In the genomic region with DNA sequence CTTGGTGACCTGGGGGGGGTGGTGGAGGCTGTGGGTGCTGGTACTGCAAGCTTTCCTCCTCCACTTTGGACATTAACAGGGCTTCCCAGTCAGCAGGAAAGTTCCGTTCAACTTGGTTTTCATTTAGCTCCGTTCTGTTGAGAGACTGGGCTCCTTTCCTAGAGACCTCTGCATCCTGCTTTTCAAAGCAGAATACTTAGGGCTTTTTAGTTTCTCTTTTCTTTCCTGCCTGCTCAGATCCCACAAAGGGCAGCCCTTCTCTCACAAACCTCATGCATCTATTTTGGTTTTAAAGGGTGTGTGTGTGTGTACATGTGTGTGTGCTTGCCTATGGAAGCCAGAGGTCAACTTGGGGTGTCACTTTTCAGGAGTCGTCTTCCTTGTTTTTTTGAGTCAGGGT, we compare ENCODE assay signal across 15 mouse cellular contexts. TPM values are rescaled to one million over a fixed set of nuclear protein-coding genes. Genes with fewer than 3 reads are reported as not detected.
DNase-seq lines count a peak whose midpoint lies in the region; ATAC-seq and TF ChIP-seq lines count a peak whose summit lies in the region.
"Had no signal": no experiment of that assay in that cellular context is flagged by ENCODE, and none has a peak within 500 bp of the region (broad histone marks: within the 10 kb centered on the region; RNA-seq: fewer than 3 reads in every experiment).

No protein-coding gene starts in this region.

- TF ChIP-seq RAD21 in CH12.LX (IDR thresholded peaks at IDR 0.05; ENCODE audit: low read depth, low read length), result no peak

- no peak for DNase-seq in heart, adult 11 months
- no peak for DNase-seq in kidney, postnatal 0 days (ENCODE audit: low spot score)
- DNase-seq in kidney, adult 9 months, result no peak
- no peak for DNase-seq in CH12.LX (ENCODE audit: extremely low read depth)
- no peak for DNase-seq in gastrocnemius, postnatal 4 days (ENCODE audit: low spot score in 2 of 2)
- no peak for DNase-seq in adrenal gland, adult 2 months
- DNase-seq: cerebellum, adult 2 months; gastrocnemius, postnatal 25 days; right cerebral cortex, postnatal 25 days had no signal

- TF ChIP-seq EP300 in CH12.LX (IDR thresholded peaks at IDR 0.05; ENCODE audit: low read length), result no peak

- in situ Hi-C loops in CH12.LX (cut with MboI; ENCODE audit: low pct_ligation_motif_present, low pct_unique_long_range_greater_than_20kb, low sequenced_read_pairs), result no loop called here

- no peaks in the 10 kb centered on the region for H3K27me3 ChIP-seq in heart, embryonic 15.5 days
- no peaks in the 10 kb centered on the region for H3K27me3 ChIP-seq in kidney, postnatal 0 days (ENCODE audit: insufficient read depth, low read length)
- H3K27me3 ChIP-seq in CH12.LX (replicated peaks), result no peaks in the 10 kb centered on the region
- H3K27me3 ChIP-seq: forebrain, embryonic 12.5 days had no signal

- peaks cover 10% of the 10 kb centered on the region; the same call in 1 of the 2 replicates for H3K4me1 ChIP-seq in heart, embryonic 15.5 days (replicated peaks)
- peaks cover 8% of the 10 kb centered on the region; the same call in 1 of the 2 replicates for H3K4me1 ChIP-seq in kidney, postnatal 0 days (replicated peaks; ENCODE audit: insufficient read depth, low read length)
- H3K4me1 ChIP-seq in CH12.LX (ENCODE audit: control insufficient read depth in 1 of 2, insufficient read depth in 2 of 2), result peaks cover 7 to 31% of the 10 kb centered on the region in 2 experiments

- H3K27ac ChIP-seq in heart, embryonic 15.5 days, result peak overlapping the region; percentile 37
- no peak overlapping the region for H3K27ac ChIP-seq in kidney, postnatal 0 days
- no peak overlapping the region for H3K27ac ChIP-seq in CH12.LX (ENCODE audit: insufficient read depth, low read depth)
- H3K27ac ChIP-seq: forebrain, embryonic 12.5 days had no signal

- TF ChIP-seq POLR2A in CH12.LX (IDR thresholded peaks at IDR 0.05; ENCODE audit: low read depth, low read length), result no peak

- no peak overlapping the region for H3K4me3 ChIP-seq in heart, embryonic 15.5 days
- no peak overlapping the region for H3K4me3 ChIP-seq in kidney, postnatal 0 days (replicated peaks; ENCODE audit: low read depth, low read length)
- peak overlapping the region in 2 of 3 experiments; percentile 9 to 28 for H3K4me3 ChIP-seq in CH12.LX (replicated peaks in 1 of 3; ENCODE audit: low read depth in 2 of 3, low read length in 2 of 3, poor library complexity in 1 of 3)
- H3K4me3 ChIP-seq: forebrain, embryonic 12.5 days had no signal

- no peak for ATAC-seq in heart, embryonic 15.5 days (replicated peaks; ENCODE audit: insufficient number of reproducible peaks, insufficient read depth, low FRiP score, low read depth)
- ATAC-seq in kidney, postnatal 0 days (replicated peaks; ENCODE audit: low FRiP score, low read depth), result no peak
- peak; percentile 57 for ATAC-seq in inflammation-experienced regulatory T-cells, adult 6 months

- H3K36me3 ChIP-seq in heart, embryonic 15.5 days, result no peaks in the 10 kb centered on the region
- H3K36me3 ChIP-seq in kidney, postnatal 0 days (ENCODE audit: insufficient read depth, low read length), result no peaks in the 10 kb centered on the region
- no peaks in the 10 kb centered on the region for H3K36me3 ChIP-seq in CH12.LX (replicated peaks in 1 of 2; ENCODE audit: control insufficient read depth in 1 of 2, insufficient read depth in 1 of 2, low read length in 1 of 2)
- H3K36me3 ChIP-seq: forebrain, embryonic 12.5 days had no signal

- no peaks in the 10 kb centered on the region for H3K79me2 ChIP-seq in CH12.LX (replicated peaks; ENCODE audit: control insufficient read depth, extremely low read depth, insufficient read depth, poor library complexity, severe bottlenecking)

- TF ChIP-seq CTCF in kidney, postnatal 0 days (IDR thresholded peaks at IDR 0.05; ENCODE audit: low read depth), result no peak
- TF ChIP-seq CTCF in CH12.LX (conservative IDR thresholded peaks at IDR 0.05 in 1 of 2, IDR thresholded peaks at IDR 0.05 in 1 of 2; ENCODE audit: low read depth in 2 of 2, low read length in 2 of 2), result no peak

- H3K9ac ChIP-seq in heart, embryonic 15.5 days, result no peak overlapping the region
- H3K9ac ChIP-seq in kidney, postnatal 0 days (ENCODE audit: low read depth, low read length), result no peak overlapping the region
- H3K9ac ChIP-seq in CH12.LX (ENCODE audit: insufficient read depth, low read depth), result no peak overlapping the region
- H3K9ac ChIP-seq: forebrain, embryonic 12.5 days had no signal

- dilution Hi-C loops in CH12.LX (cut with MboI; ENCODE audit: extremely low pct_ligation_motif_present, extremely low pct_unique_long_range_greater_than_20kb, low sequenced_read_pairs), result no loop called here

- no peaks in the 10 kb centered on the region for H3K9me3 ChIP-seq in heart, embryonic 15.5 days (replicated peaks)
- H3K9me3 ChIP-seq in kidney, postnatal 0 days (replicated peaks; ENCODE audit: low read length), result no peaks in the 10 kb centered on the region
- no peaks in the 10 kb centered on the region for H3K9me3 ChIP-seq in CH12.LX (replicated peaks; ENCODE audit: low read length)
- H3K9me3 ChIP-seq: forebrain, embryonic 12.5 days had no signal

- WGBS in heart, embryonic 15.5 days, result 64% methylated on average over 3 of the region's 3 CpGs
- 34% methylated on average over 3 of the region's 3 CpGs for WGBS in kidney, postnatal 0 days

- H3K4me2 ChIP-seq in heart, embryonic 15.5 days, result peak overlapping the region; percentile 18; the same call in 1 of the 2 replicates
- peak overlapping the region; percentile 19 for H3K4me2 ChIP-seq in kidney, postnatal 0 days (ENCODE audit: low read length)
- no peak overlapping the region for H3K4me2 ChIP-seq in CH12.LX (ENCODE audit: insufficient read depth, low read depth, poor library complexity, severe bottlenecking)
- H3K4me2 ChIP-seq: forebrain, embryonic 12.5 days; heart, embryonic 11.5 days; liver, embryonic 11.5 days had no signal

TF ChIP-seq in CH12.LX, 34 proteins besides CTCF, POLR2A, EP300 and RAD21:
- TF ChIP-seq MEF2A (IDR thresholded peaks at IDR 0.05; ENCODE audit: borderline replicate concordance, low read depth, low read length) (no peak), HCFC1 (IDR thresholded peaks at IDR 0.05; ENCODE audit: low read depth, low read length) (no peak)

RNA-seq across cellular contexts. Expression of a gene that starts 31.3 kb away (rescaled TPM):
- polyA plus RNA-seq in heart, embryonic 15.5 days (2015; fragmentation: Nextera tagmentation; extraction: Ambion mirVana), result 5.8 and 6.2 TPM in 2 replicates
- polyA plus RNA-seq in kidney, postnatal 0 days (2015; fragmentation: Nextera tagmentation; extraction: Ambion mirVana), result 15.2 and 16.4 TPM in 2 replicates
- not detected in 2 replicates for total RNA-seq in CH12.LX (2012; rRNA removed)
- not detected in 2 replicates for total RNA-seq in CH12.LX (2014; rRNA removed)
- not detected in 2 replicates for polyA plus RNA-seq in CH12.LX (2012; ENCODE audit: insufficient read length, low read depth)
- polyA plus RNA-seq in inflammation-experienced regulatory T-cells, adult 6 months (2017; shearing (Covaris generic)), result 1 to 10 TPM; 2.4 to 5.6 (median 4.0) TPM
- total RNA-seq in gastrocnemius, postnatal 4 days (2021), result 1 to 10 TPM; 5.7 to 6.4 TPM
- 1 to 10 TPM; 5.8 to 7.9 TPM for total RNA-seq in adrenal gland, adult 2 months (2021)
- polyA plus RNA-seq in adrenal gland, adult 2 months (2012; rRNA removed), result 0.49 and 0.70 TPM in 2 replicates
- total RNA-seq: monocyte, adult 5-6 weeks had no signal

Comparison
In these comparisons a context has a peak if more than half of its experiments do, and no peak if none do; other contexts are left out.
1. H3K4me3 ChIP-seq: peak in CH12.LX (2 of 3); none in heart, embryonic 15.5 days (single experiment) and kidney, postnatal 0 days (single experiment).